Mouse (Mus musculus) megakaryocyte-erythroid progenitor cell, adult 5-6 weeks (primary cell): ENCODE data around the gene Zfp277. TPM values are rescaled to one million over a fixed set of nuclear protein-coding genes. Genes with fewer than 3 reads are reported as not detected.

ENCODE experiments used
- ATAC-seq: replicated peaks from 2 replicates; pipeline ENCODE4 v1.8.0; 2016; ENCODE audit warnings: mild to moderate bottlenecking, inconsistent platforms; ENCODE audit not compliant: severe bottlenecking, poor library complexity, low FRiP score, low TSS enrichment
- total RNA-seq, 2 experiments: library from RNA; stranded (forward) in 1 of 2; stranded (reverse) in 1 of 2; fragments of 200-1000, 215-1000 nt in 1 of 2; fragments of >200 nt in 1 of 2; fragmentation: Nextera tagmentation in 1 of 2; gene quantifications; 2 replicates each; pipeline ENCODE4 v1.2.3; 2014 to 2017

The Zfp277 gene
- 16.7 and 17.5 TPM in 2 replicates for total RNA-seq (2014; fragmentation: Nextera tagmentation)
- total RNA-seq (2017), result 25.5 and 34.8 TPM in 2 replicates

GRCm38 (mm10) chr12:40445648-40446449 is at the start of gene Zfp277, which contains the start of gene Dock4:
Gene Zfp277, minus strand, starts transcription at chr12:40445902.
Gene Dock4, plus strand, starts transcription at chr12:40445952.
- ATAC-seq, result peak; percentile 99

- ATAC-seq, result no peak
Measured at GRCm38 (mm10) chr12:40486047-40486837, 40.5 kb upstream of the Zfp277 start.

- ATAC-seq, result no peak
Measured at GRCm38 (mm10) chr12:40485210-40485609, 39.5 kb upstream of the Zfp277 start.

GRCm38 (mm10) chr12:40484224-40484623 is 38.5 kb upstream of the Zfp277 start:
- no peak for ATAC-seq

GRCm38 (mm10) chr12:40477621-40478452 is 32.1 kb upstream of the Zfp277 start:
- ATAC-seq, result no peak

- ATAC-seq, result no peak
Measured at GRCm38 (mm10) chr12:40473709-40474108, 28.0 kb upstream of the Zfp277 start.

GRCm38 (mm10) chr12:40471649-40472399 is 26.1 kb upstream of the Zfp277 start:
- ATAC-seq, result no peak

GRCm38 (mm10) chr12:40469009-40469408 is 23.3 kb upstream of the Zfp277 start:
- no peak for ATAC-seq

- ATAC-seq, result no peak
Measured at GRCm38 (mm10) chr12:40468235-40468634, 22.5 kb upstream of the Zfp277 start.

GRCm38 (mm10) chr12:40464282-40464681 is 18.6 kb upstream of the Zfp277 start:
- ATAC-seq, result no peak

- no peak for ATAC-seq
Measured at GRCm38 (mm10) chr12:40463828-40464227, 18.1 kb upstream of the Zfp277 start.

GRCm38 (mm10) chr12:40462693-40463235 is 17.1 kb upstream of the Zfp277 start:
- ATAC-seq, result no peak

GRCm38 (mm10) chr12:40459673-40460265 is 14.1 kb upstream of the Zfp277 start:
- ATAC-seq, result no peak

- ATAC-seq, result no peak
Measured at GRCm38 (mm10) chr12:40458977-40459376, 13.3 kb upstream of the Zfp277 start.

- no peak for ATAC-seq
Measured at GRCm38 (mm10) chr12:40456517-40456916, 10.8 kb upstream of the Zfp277 start.

- no peak for ATAC-seq
Measured at GRCm38 (mm10) chr12:40449119-40449795, 3.6 kb upstream of the Zfp277 start.

GRCm38 (mm10) chr12:40447561-40448355 is 2.1 kb upstream of the Zfp277 start:
- no peak for ATAC-seq
